Comparison of ENCODE assay signal across 8 mouse cellular contexts in the genomic region with DNA sequence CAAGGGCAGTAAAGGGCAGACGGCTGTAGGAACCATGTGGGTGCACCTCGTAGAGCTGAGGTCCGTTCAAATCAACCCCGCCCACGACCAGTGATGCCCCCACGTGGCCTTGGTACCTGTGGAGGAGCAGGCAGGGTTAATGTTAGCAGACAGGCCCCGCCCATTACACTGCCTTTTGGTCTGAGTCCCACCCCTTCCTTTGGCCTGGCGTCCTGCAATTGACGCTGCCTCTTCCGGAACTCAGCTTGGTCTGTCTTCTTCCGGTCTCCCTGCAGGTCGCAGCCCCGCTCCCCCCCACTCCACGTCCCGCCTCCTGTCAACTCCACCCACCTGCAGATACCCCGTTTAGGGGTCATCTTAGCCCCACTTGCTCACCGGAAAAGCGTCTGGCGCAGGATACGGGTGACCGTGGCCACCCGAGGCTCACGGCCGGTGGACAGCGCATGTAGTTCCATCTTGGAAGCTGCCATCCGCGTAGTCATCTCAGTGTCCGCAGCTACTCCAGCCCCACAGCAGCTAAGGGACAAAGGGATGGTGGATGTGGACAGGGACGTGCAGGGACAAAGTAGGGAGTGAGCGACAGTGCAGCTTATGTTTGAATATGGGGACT. TPM values are rescaled to one million over a fixed set of nuclear protein-coding genes. Genes with fewer than 3 reads are reported as not detected.
DNase-seq lines count a peak whose midpoint lies in the region; ATAC-seq and TF ChIP-seq lines count a peak whose summit lies in the region.

No protein-coding gene starts in this region.

- H3K4me3 ChIP-seq in gastrocnemius, adult 2 months: peak overlapping the region; percentile 86
- H3K4me3 ChIP-seq in megakaryocyte, embryonic 14.5 days (replicated peaks): peak overlapping the region; percentile 100

- intact Hi-C loops in gastrocnemius, adult 2 months (cut with DNase I): loop anchor here (5.0 kb wide), 1 partner anchor 75 kb away; the partner anchor contains the start of gene Ddx28

- H3K27me3 ChIP-seq in megakaryocyte, embryonic 14.5 days (replicated peaks): no peaks in the 10 kb centered on the region

- H3K36me3 ChIP-seq in megakaryocyte, embryonic 14.5 days (replicated peaks; ENCODE audit: low read length): peaks cover 49% of the 10 kb centered on the region

- no peaks in the 10 kb centered on the region for H3K9me3 ChIP-seq in megakaryocyte, embryonic 14.5 days

- peaks cover 67% of the 10 kb centered on the region for H3K4me1 ChIP-seq in megakaryocyte, embryonic 14.5 days

- peak overlapping the region; percentile 94 for H3K27ac ChIP-seq in gastrocnemius, adult 2 months

- peak; percentile 94 for DNase-seq in ZHBTc4 (ENCODE audit: low read depth, low spot score)
- peak; percentile 92 for DNase-seq in gastrocnemius, adult 2 months
- DNase-seq in hindlimb bud, embryonic 11.5 days (ENCODE audit: extremely low spot score, low read depth, low spot score): peak; percentile 47
- DNase-seq in left cerebral cortex, adult 8-10 months (ENCODE audit: low spot score in 2 of 2): peak; percentile 71 to 92
- peak; percentile 92 to 93 for DNase-seq in right cerebral cortex, postnatal 10 days (ENCODE audit: low spot score in 2 of 2)
- peak; percentile 75 for DNase-seq in urinary bladder, postnatal 25 days (ENCODE audit: low spot score)

- ATAC-seq in common myeloid progenitor, adult 5-6 weeks (replicated peaks; ENCODE audit: low read depth, poor library complexity, severe bottlenecking): peak; percentile 80

- TF ChIP-seq CTCF in gastrocnemius, adult 2 months (IDR thresholded peaks at IDR 0.05): no peak

RNA-seq across cellular contexts. Expression of gene Psmb10, which starts 1.3 kb away (rescaled TPM):
- total RNA-seq in common myeloid progenitor, adult 5-6 weeks (2017): 51.3 and 62.1 TPM in 2 replicates
- 10 to 100 TPM; 17.9 to 26.1 TPM for total RNA-seq in gastrocnemius, adult 2 months (2021)
- total RNA-seq in left cerebral cortex, adult 8-10 months (2022): 10 to 100 TPM; 82.5 to 92.6 (median 90.1) TPM
- 63.8 and 341 TPM in 2 replicates for polyA plus RNA-seq in megakaryocyte, embryonic 14.5 days (2012; ENCODE audit: insufficient read depth, low replicate concordance)

RNA-seq across cellular contexts. Expression of gene Ctrl, which starts 3.3 kb away (rescaled TPM):
- total RNA-seq in common myeloid progenitor, adult 5-6 weeks (2017): 0.14 and 2.7 TPM in 2 replicates
- not detected for total RNA-seq in gastrocnemius, adult 2 months (2021)
- total RNA-seq in left cerebral cortex, adult 8-10 months (2022): 1 to 10 TPM in 1 of 4 experiments, under 1 TPM in 2, not detected in 1; 0.67 to 1.2 (median 0.98) TPM
- polyA plus RNA-seq in megakaryocyte, embryonic 14.5 days (2012; ENCODE audit: insufficient read depth, low replicate concordance): 0.39 TPM in 1 of 2 replicates, not detected in the other

RNA-seq across cellular contexts. Expression of gene Lcat, which starts 6.2 kb away (rescaled TPM):
- 0.32 and 1.4 TPM in 2 replicates for total RNA-seq in common myeloid progenitor, adult 5-6 weeks (2017)
- under 1 TPM; 0.23 to 0.33 TPM for total RNA-seq in gastrocnemius, adult 2 months (2021)
- 10 to 100 TPM; 19.5 to 27.1 (median 23.5) TPM for total RNA-seq in left cerebral cortex, adult 8-10 months (2022)
- polyA plus RNA-seq in megakaryocyte, embryonic 14.5 days (2012; ENCODE audit: insufficient read depth, low replicate concordance): 0.66 TPM in 1 of 2 replicates, not detected in the other

RNA-seq across cellular contexts. Expression of gene Slc12a4, which starts 28.9 kb away (rescaled TPM):
- 1.9 and 8.1 TPM in 2 replicates for total RNA-seq in common myeloid progenitor, adult 5-6 weeks (2017)
- 10 to 100 TPM in 1 of 2 experiments, 1 to 10 TPM in 1; 9.1 to 14.3 TPM for total RNA-seq in gastrocnemius, adult 2 months (2021)
- total RNA-seq in left cerebral cortex, adult 8-10 months (2022): 10 to 100 TPM; 18.8 to 23.8 (median 20.6) TPM
- polyA plus RNA-seq in megakaryocyte, embryonic 14.5 days (2012; ENCODE audit: insufficient read depth, low replicate concordance): 4.5 and 6.7 TPM in 2 replicates

RNA-seq across cellular contexts. Expression of gene Pskh1, which starts 36.7 kb away (rescaled TPM):
- total RNA-seq in common myeloid progenitor, adult 5-6 weeks (2017): 15.6 and 23.7 TPM in 2 replicates
- 10 to 100 TPM; 11.3 to 12.8 TPM for total RNA-seq in gastrocnemius, adult 2 months (2021)
- 10 to 100 TPM in 1 of 4 experiments, 1 to 10 TPM in 3; 8.5 to 11.2 (median 9.1) TPM for total RNA-seq in left cerebral cortex, adult 8-10 months (2022)
- polyA plus RNA-seq in megakaryocyte, embryonic 14.5 days (2012; ENCODE audit: insufficient read depth, low replicate concordance): 5.6 and 11.1 TPM in 2 replicates

Comparison
In these comparisons a context has a peak if more than half of its experiments do, and no peak if none do; other contexts are left out.
1. Peak in every context shown above with its lines: DNase-seq, ATAC-seq, H3K4me3 ChIP-seq and H3K27ac ChIP-seq.